Mouse (Mus musculus): ENCODE results near the gene Dytn.

Gene Dytn

DNA sequence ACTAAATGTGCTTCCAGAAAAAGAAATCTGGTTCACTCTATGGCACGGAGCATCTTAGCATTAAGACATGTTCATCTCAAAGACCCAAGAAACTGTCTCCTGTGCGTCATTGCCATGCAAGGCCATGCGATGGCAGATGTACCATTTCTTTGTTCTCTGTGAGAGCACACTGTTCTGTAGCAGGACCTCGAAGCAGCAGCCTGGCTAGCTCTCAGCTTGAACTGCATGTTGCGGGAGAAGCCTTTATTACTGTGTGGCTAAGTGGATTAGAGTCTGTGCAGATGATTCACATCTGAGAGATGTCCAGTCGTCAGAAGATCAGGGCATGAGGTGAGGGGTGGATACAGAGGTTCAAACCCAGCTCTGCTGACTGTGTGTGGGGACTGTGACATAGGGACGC lies 99.9 kb downstream of the Dytn start:
- in situ Hi-C loops (cut with MboI, MseI): no loop called here

GRCm38 (mm10) chr1:63579153-63579552 lies 107.6 kb downstream of the Dytn start:
- in situ Hi-C loops (cut with MboI, MseI): loop anchor here in 1 of 2 experiments (10.0 kb wide), 1 partner anchor 1654 kb away; no protein-coding TSS in a partner anchor

- in situ Hi-C loops (cut with MboI, MseI): loop anchor here in 1 of 2 experiments (10.0 kb wide), 1 partner anchor 1652 kb away; no protein-coding TSS in a partner anchor
Measured at GRCm38 (mm10) chr1:63576803-63577202, 109.9 kb downstream of the Dytn start.

- in situ Hi-C loops (cut with MboI, MseI): loop anchor here in 1 of 2 experiments (10.0 kb wide), 1 partner anchor 1649 kb away; no protein-coding TSS in a partner anchor
Measured at GRCm38 (mm10) chr1:63573864-63574611, 112.7 kb downstream of the Dytn start.

DNA sequence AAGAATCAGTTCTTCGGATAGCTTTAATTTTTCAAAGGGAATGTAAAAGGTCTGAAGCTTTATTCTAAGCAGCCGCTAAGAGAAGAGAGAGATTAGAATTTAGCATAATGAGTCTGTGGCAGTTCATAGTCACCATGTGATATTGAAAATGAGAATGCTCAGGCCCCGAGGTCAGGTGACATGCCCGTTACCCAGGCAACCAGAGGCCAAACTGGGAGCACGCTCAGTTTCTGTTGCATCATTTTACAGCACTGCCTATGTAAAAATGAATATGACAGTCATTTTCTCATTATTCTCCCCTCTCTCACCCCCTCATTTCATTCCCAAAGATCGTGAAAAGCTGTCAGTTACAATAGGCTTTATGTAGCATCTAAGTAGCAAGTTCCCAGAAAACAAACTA lies 113.3 kb downstream of the Dytn start:
- in situ Hi-C loops (cut with MboI, MseI): loop anchor here in 1 of 2 experiments (10.0 kb wide), 1 partner anchor 1649 kb away; no protein-coding TSS in a partner anchor
